Mouse (Mus musculus) forebrain, embryonic 11.5 days (tissue): ENCODE data around the gene Zfr2. TPM values are rescaled to one million over a fixed set of nuclear protein-coding genes. Genes with fewer than 3 reads are reported as not detected.
A peak's percentile ranks its signal among the peaks of the same experiment; 100 is the strongest.

Experiments
- ATAC-seq: fragments of 200-750 bp; cut with Nextera tagmentation; replicated peaks from 2 replicates; pipeline ENCODE4 v1.8.0; 2017; ENCODE audit warnings: moderate TSS enrichment; ENCODE audit not compliant: low FRiP score
- DNase-seq: peaks from one replicate; pipeline ENCODE4 v3.0.0-alpha.2; 2017; ENCODE audit warnings: low spot score
- H3K27ac ChIP-seq: fragments of 300-500 bp; sonication (generic); 2 replicates; pipeline ENCODE4 v1.5.1; 2014; ENCODE audit warnings: low read depth, low read length
- H3K27me3 ChIP-seq: fragments of 300-500 bp; sonication (generic); 2 replicates; pipeline ENCODE4 v1.6.1; 2014; ENCODE audit warnings: mild to moderate bottlenecking, low read length, mixed read lengths; ENCODE audit not compliant: control insufficient read depth, insufficient read depth
- H3K36me3 ChIP-seq: fragments of 300-500 bp; sonication (generic); 2 replicates; pipeline ENCODE4 v1.6.1; 2014; ENCODE audit warnings: mild to moderate bottlenecking, low read length, moderate library complexity, mixed read lengths; ENCODE audit not compliant: control insufficient read depth, insufficient read depth
- H3K4me1 ChIP-seq: fragments of 300-500 bp; sonication (generic); replicated peaks from 2 replicates; pipeline ENCODE4 v1.6.1; 2014; ENCODE audit warnings: low read length, mixed read lengths; ENCODE audit not compliant: control insufficient read depth, insufficient read depth
- H3K4me2 ChIP-seq: fragments of 300-500 bp; sonication (generic); 2 replicates; pipeline ENCODE4 v1.6.1; 2014; ENCODE audit warnings: low read depth, mild to moderate bottlenecking, low read length, moderate library complexity, mixed read lengths; ENCODE audit not compliant: severe bottlenecking
- H3K4me3 ChIP-seq: fragments of 300-500 bp; sonication (generic); 2 replicates; pipeline ENCODE4 v1.5.1; 2014; ENCODE audit warnings: low read depth, low read length
- H3K9ac ChIP-seq: fragments of 300-500 bp; sonication (generic); 2 replicates; pipeline ENCODE4 v1.6.1; 2014; ENCODE audit warnings: low read length
- H3K9me3 ChIP-seq: fragments of 300-500 bp; sonication (generic); 2 replicates; pipeline ENCODE4 v1.6.1; 2016; ENCODE audit warnings: low read length, mixed read lengths; ENCODE audit not compliant: control insufficient read depth
- WGBS: fragments of 180-500 bp; shearing (Covaris S2); extraction: QIAGEN DNeasy Blood & Tissue Kit; methylation state at CpG from one replicate; pipeline ENCODE4 v1.1.7; 2014; 5-methylcytosine and 5-hydroxymethylcytosine counted together
- polyA plus RNA-seq: library from polyadenylated mRNA; unstranded; fragments of >200 nt; fragmentation: Nextera tagmentation; extraction: Ambion mirVana; gene quantifications from 2 replicates; pipeline ENCODE4 v1.2.1, GENCODE M21; 2014

Gene Zfr2
- polyA plus RNA-seq, 1 experiment from 2014 or later = 6.4 TPM

DNA sequence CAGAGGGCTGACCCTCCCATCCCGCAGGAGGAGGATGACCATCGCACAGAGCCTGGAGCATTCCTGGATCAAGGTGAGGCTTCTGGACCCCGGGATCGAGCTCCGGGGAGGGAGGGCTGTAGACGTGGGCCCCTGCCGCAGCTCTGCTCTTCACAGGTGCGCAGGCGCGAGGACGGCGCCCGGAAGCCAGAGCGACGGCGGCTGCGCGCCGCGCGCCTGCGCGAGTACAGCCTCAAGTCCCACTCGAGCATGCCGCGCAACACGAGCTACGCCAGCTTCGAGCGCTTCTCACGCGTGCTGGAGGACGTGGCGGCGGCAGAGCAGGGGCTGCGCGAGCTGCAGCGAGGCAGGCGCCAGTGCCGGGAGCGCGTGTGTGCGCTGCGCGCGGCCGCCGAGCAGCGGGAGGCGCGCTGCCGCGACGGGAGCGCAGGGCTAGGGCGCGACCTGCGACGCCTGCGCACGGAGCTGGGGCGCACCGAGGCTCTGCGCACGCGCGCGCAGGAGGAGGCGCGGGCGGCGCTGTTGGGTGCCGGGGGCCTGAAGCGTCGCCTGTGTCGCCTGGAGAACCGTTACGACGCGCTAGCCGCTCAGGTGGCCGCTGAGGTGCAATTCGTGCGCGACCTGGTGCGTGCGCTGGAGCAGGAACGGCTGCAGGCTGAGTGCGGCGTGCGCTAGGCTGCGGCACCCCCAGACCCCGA is 40.5 kb upstream of the Zfr2 start:
- Histone ChIP-seq H3K27ac (peak overlapping the region; percentile 74), H3K4me3 (peak overlapping the region; percentile 54), H3K27me3 (peaks cover 26% of the 10 kb centered on the region), H3K9ac (peak overlapping the region; percentile 73), H3K4me2 (peak overlapping the region; percentile 97), H3K9me3 (no peaks in the 10 kb centered on the region), H3K4me1 (peaks cover 13% of the 10 kb centered on the region), H3K36me3 (no peaks in the 10 kb centered on the region; the same call in 1 of the 2 replicates)
- DNase-seq (peak; percentile 86), ATAC-seq (peak; percentile 81)
- WGBS = under 1% methylated on average over 91 of the region's 93 CpGs

DNA sequence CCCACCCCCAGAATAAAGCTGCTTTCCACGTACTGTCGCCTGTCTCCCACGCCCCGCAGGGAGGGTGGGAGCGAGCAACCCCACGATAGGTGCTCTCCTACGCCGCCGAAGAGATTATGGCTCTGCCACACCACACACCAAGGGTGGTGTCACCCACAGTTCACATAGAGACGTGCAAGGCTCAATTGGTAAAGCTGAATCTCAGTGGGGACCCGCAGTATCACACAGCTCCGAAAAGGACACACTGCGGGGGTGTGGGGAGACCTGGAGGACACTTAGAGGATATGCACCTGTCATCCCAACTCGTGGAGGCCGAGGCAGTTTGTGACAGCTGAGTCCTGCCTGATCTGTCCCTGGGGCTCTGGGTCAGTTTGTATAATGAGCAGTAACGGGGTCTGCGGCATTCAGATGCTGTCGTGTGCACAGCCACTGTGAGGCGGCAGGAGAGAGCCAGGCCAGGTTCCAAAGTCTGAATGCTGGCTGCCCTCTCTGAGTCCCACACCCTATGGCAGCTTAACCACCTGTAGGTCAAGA is 39.9 kb upstream of the Zfr2 start:
- no peaks in the 10 kb centered on the region; the same call in 1 of the 2 replicates for H3K36me3 ChIP-seq
- no peaks in the 10 kb centered on the region for H3K9me3 ChIP-seq
- WGBS = 2% methylated on average over 19 of the region's 19 CpGs
- H3K9ac ChIP-seq = peak overlapping the region; percentile 73
- ATAC-seq = peak; percentile 42
- H3K27me3 ChIP-seq = peaks cover 27% of the 10 kb centered on the region
- H3K4me2 ChIP-seq = peak overlapping the region; percentile 97
- H3K4me1 ChIP-seq = peaks cover 13% of the 10 kb centered on the region
- H3K4me3 ChIP-seq = peak overlapping the region; percentile 54
- H3K27ac ChIP-seq = peak overlapping the region; percentile 74
- no peak for DNase-seq

DNA sequence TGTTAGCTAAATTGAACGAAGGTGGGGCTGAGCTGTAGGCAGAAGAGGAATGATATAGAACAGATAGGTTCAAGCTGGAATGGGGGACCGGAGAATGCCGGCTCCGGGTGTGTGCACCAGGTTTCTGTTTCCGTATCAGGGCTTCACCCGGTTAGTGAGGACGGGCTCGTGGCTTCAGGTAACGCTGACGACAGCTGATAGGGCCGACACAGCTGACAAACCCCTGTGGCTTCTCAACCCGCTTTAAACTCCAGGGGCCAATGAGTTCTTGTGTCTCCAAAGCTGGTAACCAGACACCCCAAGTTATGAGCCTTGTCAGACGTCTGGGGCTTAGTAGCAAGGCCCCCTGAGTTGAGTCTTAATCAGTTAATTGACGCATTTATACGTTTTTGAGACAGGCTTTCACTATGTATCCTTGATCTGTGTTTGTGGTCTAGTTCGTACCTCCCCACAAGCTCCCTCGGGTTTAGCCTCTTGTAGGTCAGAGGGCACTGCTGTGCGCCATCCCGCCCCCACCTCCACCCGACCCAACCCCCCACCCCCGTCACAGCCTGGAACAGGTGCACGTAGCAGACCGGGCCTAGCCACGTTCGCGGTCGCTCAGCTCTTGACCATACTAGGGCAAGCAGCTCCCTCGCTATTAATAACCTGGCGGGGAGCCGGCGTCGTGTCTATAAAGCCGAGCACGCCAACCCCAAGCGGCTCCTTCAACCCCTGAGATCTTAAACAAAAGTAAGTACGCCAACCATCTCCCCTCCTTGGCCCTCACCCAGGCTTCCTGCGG is 38.8 kb upstream of the Zfr2 start:
- Histone ChIP-seq H3K27ac (no peak overlapping the region), H3K9ac (no peak overlapping the region), H3K4me2 (peak overlapping the region; percentile 2; the same call in 1 of the 2 replicates), H3K36me3 (no peaks in the 10 kb centered on the region; the same call in 1 of the 2 replicates), H3K4me3 (no peak overlapping the region), H3K4me1 (peaks cover 13% of the 10 kb centered on the region), H3K9me3 (no peaks in the 10 kb centered on the region), H3K27me3 (peaks cover 27% of the 10 kb centered on the region)
- WGBS = 14% methylated on average over 37 of the region's 37 CpGs
- ATAC-seq (no peak), DNase-seq (no peak)

DNA sequence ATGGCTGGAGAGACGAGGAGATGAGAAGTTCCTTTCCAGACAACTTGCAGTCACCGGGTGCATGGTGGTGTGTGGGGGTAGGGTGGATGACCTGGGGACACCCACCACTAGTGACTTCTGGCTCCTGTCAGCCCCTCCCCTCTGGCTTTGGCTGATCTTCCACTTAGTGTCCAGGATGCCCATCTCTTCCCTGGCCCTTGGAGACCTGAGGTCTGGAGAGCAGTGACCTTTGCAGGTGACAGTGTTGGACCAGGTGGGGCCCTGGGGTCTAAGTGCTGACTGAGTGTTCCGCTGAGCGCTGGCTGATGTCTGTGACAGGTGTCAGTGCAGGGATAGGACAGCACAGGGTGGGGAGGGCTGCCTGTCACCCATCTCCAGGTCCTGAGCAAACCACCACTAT is 37.7 kb upstream of the Zfr2 start:
- Histone ChIP-seq H3K9me3 (no peaks in the 10 kb centered on the region), H3K4me3 (no peak overlapping the region), H3K27ac (no peak overlapping the region), H3K27me3 (peaks cover 27% of the 10 kb centered on the region), H3K36me3 (no peaks in the 10 kb centered on the region; the same call in 1 of the 2 replicates), H3K4me2 (no peak overlapping the region), H3K9ac (no peak overlapping the region), H3K4me1 (peaks cover 13% of the 10 kb centered on the region)
- ATAC-seq (no peak), DNase-seq (no peak)
- WGBS = 73% methylated on average over 4 of the region's 4 CpGs

DNA sequence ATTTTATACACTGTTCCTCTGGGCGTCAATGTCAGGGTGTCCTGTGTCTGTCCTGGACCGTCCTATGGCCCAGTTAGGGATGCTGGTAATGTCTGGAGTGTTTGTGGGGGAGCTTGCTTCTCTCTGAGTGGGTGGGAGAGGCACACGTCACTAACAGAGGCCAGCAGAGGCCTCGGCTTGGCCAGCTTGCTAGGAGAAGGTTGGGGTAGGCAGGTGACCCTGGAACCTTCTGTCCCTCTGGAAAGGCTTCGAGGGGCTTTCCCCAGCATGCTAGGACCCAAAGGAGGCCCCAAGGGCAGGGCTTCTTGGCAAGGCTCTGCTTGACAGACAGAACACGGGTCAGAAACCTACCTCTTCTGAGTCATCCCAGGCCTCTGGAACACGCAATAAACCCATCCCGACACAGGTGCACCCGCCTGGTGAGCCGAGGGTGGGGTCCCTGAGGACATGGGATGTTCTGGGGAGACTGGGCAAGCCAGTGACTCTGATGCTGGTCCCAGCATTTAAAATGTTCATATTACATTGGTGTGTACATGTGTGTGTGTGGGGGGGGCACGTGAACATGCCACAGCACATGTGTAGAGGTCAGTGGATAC is 36.4 kb upstream of the Zfr2 start:
- no peak overlapping the region for H3K9ac ChIP-seq
- peaks cover 13% of the 10 kb centered on the region for H3K4me1 ChIP-seq
- DNase-seq (no peak), ATAC-seq (no peak)
- WGBS = 71% methylated on average over 11 of the region's 11 CpGs
- no peaks in the 10 kb centered on the region for H3K36me3 ChIP-seq
- no peak overlapping the region for H3K27ac ChIP-seq
- H3K27me3 ChIP-seq = peaks cover 27% of the 10 kb centered on the region
- no peak overlapping the region for H3K4me2 ChIP-seq
- no peaks in the 10 kb centered on the region for H3K9me3 ChIP-seq
- H3K4me3 ChIP-seq = no peak overlapping the region

DNA sequence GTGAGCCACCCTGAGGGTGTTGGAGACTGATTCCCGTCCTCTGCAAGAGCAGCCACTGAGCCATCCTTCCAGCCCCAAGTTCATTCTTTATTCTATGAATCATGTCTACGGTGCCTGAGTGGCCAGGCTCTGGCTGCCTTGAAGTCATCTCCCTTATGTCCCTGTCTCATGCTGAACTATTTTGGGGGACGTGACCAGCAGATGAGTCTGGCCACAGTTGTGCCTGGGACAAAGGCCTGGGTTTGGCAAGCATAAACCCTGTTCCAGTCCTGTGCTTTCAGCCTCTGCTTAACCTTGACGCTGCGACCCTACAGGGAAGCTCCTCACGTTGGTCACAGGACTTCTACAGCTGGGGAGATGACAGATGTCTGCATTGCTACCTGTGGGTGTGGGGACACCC is 35.6 kb upstream of the Zfr2 start:
- no peak overlapping the region for H3K27ac ChIP-seq
- no peak overlapping the region for H3K9ac ChIP-seq
- no peaks in the 10 kb centered on the region for H3K36me3 ChIP-seq
- H3K27me3 ChIP-seq = peaks cover 27% of the 10 kb centered on the region
- H3K4me3 ChIP-seq = no peak overlapping the region
- no peak overlapping the region for H3K4me2 ChIP-seq
- 52% methylated on average over 6 of the region's 6 CpGs for WGBS
- peaks cover 13% of the 10 kb centered on the region for H3K4me1 ChIP-seq
- H3K9me3 ChIP-seq = no peaks in the 10 kb centered on the region
- no peak for ATAC-seq
- DNase-seq = no peak

DNA sequence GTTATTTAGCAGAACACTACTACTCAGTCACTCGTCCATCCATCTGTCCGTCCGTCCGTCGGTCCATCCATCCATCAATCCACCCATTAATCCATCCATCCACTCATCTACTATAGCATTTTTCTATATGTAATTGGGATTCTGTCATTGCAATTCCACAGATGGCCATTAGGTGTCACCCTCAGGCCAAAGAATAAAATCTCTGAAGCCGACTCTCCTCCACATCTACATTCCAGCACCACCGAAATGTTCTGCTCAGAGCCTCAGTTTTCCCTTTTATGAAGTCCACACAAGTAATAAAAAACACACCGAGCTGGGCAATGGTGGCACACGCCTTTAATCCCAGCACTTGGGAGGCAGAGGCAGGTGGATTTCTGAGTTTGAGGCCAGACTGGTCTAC is 34.7 kb upstream of the Zfr2 start:
- Histone ChIP-seq H3K4me2 (no peak overlapping the region), H3K27me3 (peaks cover 26% of the 10 kb centered on the region)
- WGBS = 3% methylated on average over 9 of the region's 9 CpGs

DNA sequence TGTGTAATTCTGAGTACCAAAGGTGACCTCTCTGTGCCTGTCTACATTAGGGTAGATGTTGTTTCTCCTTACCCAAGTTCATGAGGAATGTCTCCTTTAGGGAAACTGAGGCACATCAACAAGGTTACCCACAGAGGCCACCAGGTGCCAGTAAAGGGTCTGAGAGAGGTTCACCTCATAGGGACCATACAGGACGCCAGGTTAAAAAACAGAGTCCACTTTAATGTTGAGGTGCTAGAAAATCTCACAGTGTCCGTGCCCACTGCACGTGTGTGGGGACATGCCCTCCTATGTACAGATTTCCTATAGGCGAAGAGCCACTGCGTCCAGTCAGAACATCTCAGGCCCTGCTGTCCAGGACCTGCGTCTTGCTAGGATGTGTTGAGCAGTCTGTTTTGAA is 34.0 kb upstream of the Zfr2 start:
- H3K27me3 ChIP-seq = peaks cover 23% of the 10 kb centered on the region
- WGBS = 87% methylated on average over 6 of the region's 6 CpGs
- H3K9ac ChIP-seq = no peak overlapping the region

More for the DNA sequence above, 34.7 kb upstream of the Zfr2 start:
- DNase-seq (peak; percentile 71), ATAC-seq (no peak)
- Histone ChIP-seq H3K4me1 (peaks cover 8% of the 10 kb centered on the region; the same call in 1 of the 2 replicates), H3K4me3 (no peak overlapping the region), H3K9ac (no peak overlapping the region), H3K36me3 (no peaks in the 10 kb centered on the region), H3K27ac (no peak overlapping the region), H3K9me3 (no peaks in the 10 kb centered on the region)

More for the DNA sequence above, 34.0 kb upstream of the Zfr2 start:
- no peak overlapping the region for H3K4me2 ChIP-seq
- DNase-seq (no peak), ATAC-seq (no peak)
- no peaks in the 10 kb centered on the region for H3K36me3 ChIP-seq
- no peak overlapping the region for H3K4me3 ChIP-seq
- H3K9me3 ChIP-seq = no peaks in the 10 kb centered on the region
- peaks cover 6% of the 10 kb centered on the region; the same call in 1 of the 2 replicates for H3K4me1 ChIP-seq
- H3K27ac ChIP-seq = no peak overlapping the region
